Mouse (Mus musculus): ENCODE measurements around the gene Dusp6. TPM values are rescaled to one million over a fixed set of nuclear protein-coding genes. Genes with fewer than 3 reads are reported as not detected.

Dusp6 gene
- total and polyA plus RNA-seq, 3 experiments = 70.4 to 146 (median 105) TPM

Other genes starting within 250 kb of the Dusp6 start
- 10 to 100 TPM; 13.5 to 17.0 TPM for gene Poc1b, start 156.2 kb upstream of the Dusp6 start, total RNA-seq (2021)
- gene Poc1b, start 156.2 kb upstream of the Dusp6 start, polyA plus RNA-seq (2012; rRNA removed) = 3.7 and 3.8 TPM in 2 replicates
- 1 to 10 TPM; 5.6 to 7.0 TPM for gene Galnt4, start 155.1 kb upstream of the Dusp6 start, total RNA-seq (2021)
- gene Galnt4, start 155.1 kb upstream of the Dusp6 start, polyA plus RNA-seq (2012; rRNA removed) = 0.35 and 0.83 TPM in 2 replicates
- not detected for gene Phxr2, start 136.9 kb upstream of the Dusp6 start, total RNA-seq (2021)
- not detected in 2 replicates for gene Phxr2, start 136.9 kb upstream of the Dusp6 start, polyA plus RNA-seq (2012; rRNA removed)